In the genomic region with DNA sequence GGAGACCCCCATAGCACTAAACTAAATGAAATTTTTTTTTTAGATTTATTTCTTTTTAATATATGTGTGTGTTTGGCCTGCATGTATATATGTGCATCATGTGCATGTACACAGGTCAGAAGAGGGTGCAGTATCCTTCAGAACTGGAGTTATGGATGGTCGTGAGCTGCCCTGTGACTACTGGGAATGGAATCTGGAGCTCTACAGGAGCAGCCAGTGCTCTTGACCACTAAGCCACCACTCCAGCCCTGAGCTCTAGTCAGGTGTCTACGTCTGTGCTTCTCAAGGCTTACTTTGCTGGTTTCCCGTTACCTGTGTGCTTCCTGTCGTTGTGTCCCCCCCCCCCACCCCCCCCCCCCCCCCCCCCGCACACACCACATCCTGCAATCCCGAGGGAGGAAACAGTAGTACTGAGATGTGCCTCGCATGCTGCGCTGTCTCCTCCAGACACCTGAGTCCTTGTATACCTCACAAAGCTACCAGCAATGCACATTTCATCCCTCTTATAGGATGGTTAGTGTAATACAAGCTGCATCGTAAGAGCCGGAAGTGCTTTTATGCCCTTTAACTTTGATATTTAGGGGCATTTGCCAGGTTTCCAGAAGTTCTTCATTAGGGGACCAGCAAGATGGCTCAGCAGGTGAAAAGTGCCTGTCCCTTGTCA, we compare ENCODE assay signal across 18 mouse cellular contexts.
DNase-seq lines count a peak whose midpoint lies in the region; ATAC-seq lines count a peak whose summit lies in the region.
"Had no signal": no experiment of that assay in that cellular context is flagged by ENCODE, and none has a peak within 500 bp of the region (broad histone marks: within the 10 kb centered on the region; RNA-seq: fewer than 3 reads in every experiment).

No protein-coding gene starts in this region.

- no peak overlapping the region for H3K27ac ChIP-seq in forebrain, embryonic 16.5 days (ENCODE audit: low read length)
- H3K27ac ChIP-seq: embryonic facial prominence, embryonic 12.5 days; forebrain, embryonic 15.5 days; heart, adult 2 months; hindbrain, embryonic 15.5 days had no signal

- H3K9ac ChIP-seq in forebrain, embryonic 16.5 days (replicated peaks; ENCODE audit: low read depth, low read length), result no peak overlapping the region
- H3K9ac ChIP-seq: embryonic facial prominence, embryonic 12.5 days; forebrain, embryonic 15.5 days; heart, embryonic 12.5 days; hindbrain, embryonic 15.5 days had no signal

- ATAC-seq in inflammation-experienced regulatory T-cells, adult 6 months, result peak; percentile 63
- ATAC-seq in forebrain, embryonic 16.5 days, result no peak
- ATAC-seq: forebrain, embryonic 15.5 days had no signal

- no peak overlapping the region for H3K4me3 ChIP-seq in forebrain, embryonic 16.5 days (replicated peaks; ENCODE audit: low read length)
- H3K4me3 ChIP-seq: embryonic facial prominence, embryonic 12.5 days; forebrain, embryonic 15.5 days; heart, adult 2 months; heart, embryonic 12.5 days; hindbrain, embryonic 15.5 days had no signal

- peak; percentile 50 for DNase-seq in thymus, postnatal 0 days (ENCODE audit: low spot score)
- no peak for DNase-seq in thymus, postnatal 4 days
- peak; percentile 51 for DNase-seq in NIH3T3 (ENCODE audit: low read depth)
- no peak for DNase-seq in kidney, adult 18-20 months
- DNase-seq: adrenal gland, postnatal 10 days; cerebellum, adult 11 months; cerebellum, adult 9-10 months; cerebellum, postnatal 25 days; gastrocnemius, postnatal 14 days; heart, adult 2 months; heart, postnatal 36 days had no signal

- H3K27me3 ChIP-seq in forebrain, embryonic 16.5 days (replicated peaks; ENCODE audit: control insufficient read depth, insufficient read depth, low read length), result no peaks in the 10 kb centered on the region
- H3K27me3 ChIP-seq: CH12.LX; embryonic facial prominence, embryonic 12.5 days; forebrain, embryonic 15.5 days; heart, embryonic 12.5 days; hindbrain, embryonic 15.5 days had no signal

- WGBS in forebrain, embryonic 16.5 days, result 79% methylated on average over 8 of the region's 10 CpGs

- H3K4me2 ChIP-seq in forebrain, embryonic 16.5 days (ENCODE audit: low read length), result no peak overlapping the region
- H3K4me2 ChIP-seq: embryonic facial prominence, embryonic 12.5 days; forebrain, embryonic 15.5 days; heart, embryonic 12.5 days; hindbrain, embryonic 15.5 days had no signal

- no peaks in the 10 kb centered on the region for H3K36me3 ChIP-seq in forebrain, embryonic 16.5 days (ENCODE audit: control insufficient read depth, insufficient read depth)
- H3K36me3 ChIP-seq: embryonic facial prominence, embryonic 12.5 days; forebrain, embryonic 15.5 days; hindbrain, embryonic 15.5 days had no signal

- no peaks in the 10 kb centered on the region for H3K9me3 ChIP-seq in forebrain, embryonic 16.5 days (ENCODE audit: control insufficient read depth, low read length)
- H3K9me3 ChIP-seq: embryonic facial prominence, embryonic 12.5 days; forebrain, embryonic 15.5 days; heart, embryonic 12.5 days; hindbrain, embryonic 15.5 days had no signal

- peaks cover 9% of the 10 kb centered on the region for H3K4me1 ChIP-seq in forebrain, embryonic 16.5 days (replicated peaks; ENCODE audit: control insufficient read depth, insufficient read depth, low read length)

Comparison
In these comparisons a context has a peak if more than half of its experiments do, and no peak if none do; other contexts are left out.
1. DNase-seq: peak in thymus, postnatal 0 days (single experiment) and NIH3T3 (single experiment); none in thymus, postnatal 4 days (single experiment) and kidney, adult 18-20 months (single experiment).